Mouse (Mus musculus): Measurements from ENCODE around the gene Cyp26b1.

Cyp26b1 gene

GRCm38 (mm10) chr6:84587471-84588101 lies 6.1 kb downstream of the Cyp26b1 start:
- no peak for DNase-seq (ENCODE audit: extremely low read depth, low read depth, low spot score)

- no peak for DNase-seq (ENCODE audit: extremely low read depth, low read depth, low spot score)
These were observed 7.0 kb downstream of the Cyp26b1 start for GRCm38 (mm10) chr6:84586551-84587200.

GRCm38 (mm10) chr6:84585686-84586300 lies 7.9 kb downstream of the Cyp26b1 start:
- DNase-seq (ENCODE audit: extremely low read depth, low read depth, low spot score): no peak

- DNase-seq (ENCODE audit: extremely low read depth, low read depth, low spot score): no peak
These were observed 8.7 kb downstream of the Cyp26b1 start for GRCm38 (mm10) chr6:84584783-84585685.

- DNase-seq (ENCODE audit: extremely low read depth, low read depth, low spot score): no peak
These were observed 9.6 kb downstream of the Cyp26b1 start for GRCm38 (mm10) chr6:84583841-84584782.

- DNase-seq (ENCODE audit: extremely low read depth, low read depth, low spot score): no peak
These were observed 10.3 kb downstream of the Cyp26b1 start for GRCm38 (mm10) chr6:84583371-84583770.

- DNase-seq (ENCODE audit: extremely low read depth, low read depth, low spot score): no peak
These were observed 10.9 kb downstream of the Cyp26b1 start for GRCm38 (mm10) chr6:84582826-84583225.

GRCm38 (mm10) chr6:84581833-84582445 lies 11.8 kb downstream of the Cyp26b1 start:
- DNase-seq (ENCODE audit: extremely low read depth, low read depth, low spot score): no peak

GRCm38 (mm10) chr6:84580979-84581832 lies 12.5 kb downstream of the Cyp26b1 start:
- DNase-seq (ENCODE audit: extremely low read depth, low read depth, low spot score): no peak

- no peak for DNase-seq (ENCODE audit: extremely low read depth, low read depth, low spot score)
These were observed 14.2 kb downstream of the Cyp26b1 start for GRCm38 (mm10) chr6:84579508-84579907.

- no peak for DNase-seq (ENCODE audit: extremely low read depth, low read depth, low spot score)
These were observed 14.8 kb downstream of the Cyp26b1 start for GRCm38 (mm10) chr6:84578928-84579327.

- no peak for DNase-seq (ENCODE audit: extremely low read depth, low read depth, low spot score)
These were observed 15.8 kb downstream of the Cyp26b1 start for GRCm38 (mm10) chr6:84577898-84578297.

GRCm38 (mm10) chr6:84573905-84574660 lies 19.6 kb downstream of the Cyp26b1 start:
- DNase-seq (ENCODE audit: extremely low read depth, low read depth, low spot score): no peak

GRCm38 (mm10) chr6:84570039-84570438 lies 23.7 kb downstream of the Cyp26b1 start:
- no peak for DNase-seq (ENCODE audit: extremely low read depth, low read depth, low spot score)

- no peak for DNase-seq (ENCODE audit: extremely low read depth, low read depth, low spot score)
These were observed 24.1 kb downstream of the Cyp26b1 start for GRCm38 (mm10) chr6:84569590-84569989.

- no peak for DNase-seq (ENCODE audit: extremely low read depth, low read depth, low spot score)
These were observed 24.8 kb downstream of the Cyp26b1 start for GRCm38 (mm10) chr6:84568880-84569279.

GRCm38 (mm10) chr6:84567696-84568095 lies 26.0 kb downstream of the Cyp26b1 start:
- no peak for DNase-seq (ENCODE audit: extremely low read depth, low read depth, low spot score)

GRCm38 (mm10) chr6:84566825-84567224 lies 26.9 kb downstream of the Cyp26b1 start:
- no peak for DNase-seq (ENCODE audit: extremely low read depth, low read depth, low spot score)

All from fat pad, adult 2 months (tissue).